Mouse (Mus musculus): ENCODE results near the gene Klhl8. TPM values are rescaled to one million over a fixed set of nuclear protein-coding genes. Genes with fewer than 3 reads are reported as not detected.

Klhl8 gene
- polyA plus RNA-seq, 1 experiment from 2014 or later = 12.3 TPM

DNA sequence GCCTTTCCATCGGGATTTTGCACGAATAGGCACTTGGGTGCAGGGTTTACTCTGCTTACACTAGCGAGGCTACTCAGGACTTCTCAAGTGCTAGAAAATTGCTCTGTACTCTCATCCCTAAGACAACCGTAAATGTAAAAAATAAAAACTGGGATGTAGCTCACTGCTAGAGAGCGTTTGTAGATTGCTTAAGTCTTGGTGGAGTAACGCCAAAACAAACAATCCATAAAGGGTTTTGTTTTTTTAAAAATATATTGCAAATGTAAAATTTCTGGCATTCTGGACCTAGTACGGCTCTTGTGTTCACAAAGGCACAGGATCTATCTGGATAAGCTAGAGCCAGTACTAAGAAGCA lies 17.1 kb upstream of the Klhl8 start:
- Histone ChIP-seq H3K27ac (no peak overlapping the region; the same call in 1 of the 2 replicates), H3K4me2 (replicated peaks) (no peak overlapping the region), H3K27me3 (no peaks in the 10 kb centered on the region), H3K36me3 (no peaks in the 10 kb centered on the region), H3K9me3 (peaks cover 4% of the 10 kb centered on the region; the same call in 1 of the 2 replicates), H3K4me1 (peaks cover 17% of the 10 kb centered on the region), H3K9ac (no peak overlapping the region), H3K4me3 (no peak overlapping the region)
- ATAC-seq (ENCODE audit: low FRiP score, low read depth) = no peak
- 77% methylated on average over 7 of the region's 7 CpGs for WGBS

DNA sequence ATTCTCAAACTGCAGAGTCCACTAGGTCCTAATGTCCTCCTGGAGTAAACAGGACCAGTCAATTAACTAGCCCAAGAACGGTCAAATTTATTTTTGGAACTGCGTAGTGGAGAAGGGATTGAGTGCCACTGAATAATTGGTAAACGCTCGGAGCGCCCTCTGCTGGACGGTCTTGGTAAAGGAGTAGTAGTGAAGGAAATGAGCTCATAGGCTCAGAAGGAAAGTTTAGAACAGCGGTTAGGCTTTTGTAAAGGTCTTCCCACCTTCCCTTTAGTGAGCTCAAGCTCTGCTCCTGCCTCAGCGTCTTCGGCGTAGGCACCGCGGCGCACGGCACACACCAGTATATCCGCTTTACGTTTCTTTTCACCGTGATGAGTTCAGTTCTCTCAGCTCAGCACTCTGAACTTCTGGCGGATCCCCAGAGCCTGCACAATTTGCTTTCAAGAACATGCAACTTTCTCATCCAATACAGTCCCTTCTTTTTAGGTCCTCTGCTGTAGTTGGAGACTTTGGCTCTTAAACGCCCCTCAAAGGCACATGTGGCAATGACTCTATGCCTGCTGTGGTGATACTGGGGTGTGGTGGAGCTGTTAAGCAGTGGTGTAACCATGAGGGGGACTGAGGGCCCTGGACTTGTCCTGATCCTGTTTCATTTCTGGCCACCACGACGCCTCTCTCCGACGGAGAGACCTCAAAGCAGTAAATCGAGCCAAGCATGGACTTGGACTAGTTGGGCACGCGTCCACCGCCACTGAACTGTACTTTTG lies 16.6 kb upstream of the Klhl8 start:
- H3K27ac ChIP-seq = peak overlapping the region; percentile 7
- H3K4me3 ChIP-seq = peak overlapping the region; percentile 26
- no peaks in the 10 kb centered on the region for H3K9me3 ChIP-seq
- H3K9ac ChIP-seq = no peak overlapping the region; the same call in 1 of the 2 replicates
- peaks cover 17% of the 10 kb centered on the region for H3K4me1 ChIP-seq
- peak; percentile 70; the same call in 1 of the 2 replicates for ATAC-seq (ENCODE audit: low FRiP score, low read depth)
- H3K27me3 ChIP-seq = no peaks in the 10 kb centered on the region
- 25% methylated on average over 27 of the region's 27 CpGs for WGBS
- peak overlapping the region; percentile 55 for H3K4me2 ChIP-seq (replicated peaks)
- H3K36me3 ChIP-seq = no peaks in the 10 kb centered on the region

DNA sequence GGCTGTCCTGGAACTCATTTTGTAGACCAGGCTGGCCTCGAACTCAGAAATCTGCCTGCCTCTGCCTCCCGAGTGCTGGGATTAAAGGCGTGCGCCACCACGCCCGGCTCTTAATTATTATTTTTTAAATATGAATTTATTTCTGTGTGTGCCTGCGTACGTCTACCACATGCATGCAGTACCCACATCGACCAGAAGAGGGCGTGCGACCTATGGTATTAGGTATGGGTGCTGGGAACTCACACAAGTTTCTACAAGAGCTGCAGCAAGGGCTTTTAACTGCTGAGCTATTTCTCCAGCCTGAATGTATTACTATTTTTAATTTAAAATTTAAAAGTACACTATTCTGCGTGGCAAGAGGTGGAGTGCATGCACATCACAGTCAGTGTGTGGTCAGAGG lies 15.3 kb upstream of the Klhl8 start:
- no peak overlapping the region for H3K4me3 ChIP-seq
- H3K36me3 ChIP-seq = no peaks in the 10 kb centered on the region
- WGBS = 70% methylated on average over 12 of the region's 12 CpGs
- no peak overlapping the region for H3K27ac ChIP-seq
- H3K27me3 ChIP-seq = no peaks in the 10 kb centered on the region
- H3K4me1 ChIP-seq = peaks cover 17% of the 10 kb centered on the region
- H3K4me2 ChIP-seq (replicated peaks) = no peak overlapping the region
- ATAC-seq (ENCODE audit: low FRiP score, low read depth) = no peak
- no peak overlapping the region for H3K9ac ChIP-seq
- no peaks in the 10 kb centered on the region for H3K9me3 ChIP-seq

DNA sequence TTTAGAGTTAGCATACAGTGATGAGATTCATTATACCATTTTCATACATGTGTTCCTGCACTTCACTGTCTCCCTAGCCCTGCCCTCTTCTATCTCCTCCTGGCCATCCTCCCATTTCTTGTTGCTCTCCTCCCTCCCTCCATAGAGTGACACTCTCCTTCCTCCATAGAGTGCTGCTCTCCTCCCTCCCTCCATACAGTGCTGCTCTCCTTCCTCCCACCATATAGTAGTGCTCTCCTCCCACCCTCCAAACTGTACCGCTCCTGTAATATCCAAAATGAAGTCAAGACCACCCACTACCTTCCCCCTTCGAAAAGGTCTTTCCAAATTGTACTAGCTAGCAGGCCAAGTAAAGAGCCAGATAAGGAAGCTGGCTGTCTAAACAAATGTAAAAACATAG lies 12.7 kb upstream of the Klhl8 start:
- Histone ChIP-seq H3K27me3 (no peaks in the 10 kb centered on the region), H3K4me1 (peaks cover 12% of the 10 kb centered on the region), H3K27ac (no peak overlapping the region), H3K9me3 (no peaks in the 10 kb centered on the region), H3K4me2 (replicated peaks) (no peak overlapping the region), H3K4me3 (no peak overlapping the region), H3K9ac (no peak overlapping the region), H3K36me3 (no peaks in the 10 kb centered on the region)
- 86% methylated on average over 2 of the region's 2 CpGs for WGBS
- no peak for ATAC-seq (ENCODE audit: low FRiP score, low read depth)

DNA sequence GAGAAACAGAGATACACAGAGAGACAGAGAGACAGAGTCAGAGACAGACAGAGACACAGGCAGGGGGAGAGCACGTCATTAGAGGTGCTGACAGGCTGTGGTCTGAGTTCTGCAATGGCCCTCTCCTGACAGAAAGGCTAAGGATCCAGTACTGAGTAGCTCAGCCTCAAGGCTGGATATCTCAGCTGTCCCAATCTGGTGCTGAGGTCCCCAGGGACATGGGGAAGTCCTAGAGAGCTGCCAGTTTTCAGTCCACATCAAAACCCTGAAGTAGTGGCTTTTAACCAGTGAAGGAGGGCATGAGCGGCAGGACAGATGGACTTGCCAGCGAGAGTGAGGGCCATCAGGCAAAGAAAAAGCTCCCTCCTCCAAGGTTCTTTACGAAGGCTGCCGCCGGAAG lies 12.0 kb upstream of the Klhl8 start:
- Histone ChIP-seq H3K4me2 (replicated peaks) (no peak overlapping the region), H3K4me1 (peaks cover 6% of the 10 kb centered on the region)

DNA sequence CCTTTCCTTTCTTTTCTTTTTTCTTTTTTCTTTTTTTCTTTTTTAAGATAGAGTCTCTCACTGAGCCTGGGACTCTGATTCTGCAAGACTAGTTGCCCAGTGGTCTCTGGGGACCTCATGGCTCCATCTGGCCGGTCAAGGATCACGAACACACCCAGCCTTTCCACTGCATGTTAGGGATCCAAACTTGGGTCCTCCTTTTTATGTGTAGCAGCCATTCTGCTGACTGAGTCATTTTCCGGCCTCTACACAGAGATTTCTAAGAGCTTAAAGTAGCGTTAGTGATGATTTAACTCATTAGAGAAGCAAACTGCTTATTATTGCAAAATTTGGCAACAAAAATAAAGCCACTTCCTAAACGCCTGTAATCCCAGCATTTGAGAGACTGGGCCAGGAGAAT lies 11.4 kb upstream of the Klhl8 start:
- WGBS = 68% methylated on average over 5 of the region's 5 CpGs

More for the DNA sequence above, 12.0 kb upstream of the Klhl8 start:
- Histone ChIP-seq H3K9me3 (no peaks in the 10 kb centered on the region), H3K4me3 (no peak overlapping the region), H3K9ac (no peak overlapping the region), H3K27ac (no peak overlapping the region), H3K27me3 (no peaks in the 10 kb centered on the region), H3K36me3 (no peaks in the 10 kb centered on the region)
- no peak for ATAC-seq (ENCODE audit: low FRiP score, low read depth)
- 80% methylated on average over 6 of the region's 6 CpGs for WGBS

DNA sequence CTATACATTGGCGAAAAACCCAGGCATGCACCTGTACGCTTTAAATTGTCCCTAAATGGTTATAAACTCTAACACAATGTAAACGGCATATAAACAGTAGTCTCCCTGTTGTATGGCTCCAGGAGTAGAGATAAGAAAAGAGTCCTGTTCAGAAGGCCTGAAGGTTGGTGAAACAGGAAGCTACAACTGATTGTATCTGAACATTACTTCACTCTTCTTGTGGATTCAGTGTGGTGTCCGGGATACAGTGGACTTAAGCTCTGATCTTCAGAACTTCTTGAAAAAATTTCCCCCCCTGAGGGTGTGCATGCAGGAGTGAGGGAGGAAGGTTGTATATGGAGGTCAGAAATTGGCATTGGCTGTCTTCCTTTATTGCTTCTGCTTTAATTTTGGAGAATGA lies 8.4 kb upstream of the Klhl8 start:
- H3K9ac ChIP-seq = no peak overlapping the region
- H3K4me2 ChIP-seq (replicated peaks) = no peak overlapping the region
- H3K36me3 ChIP-seq = no peaks in the 10 kb centered on the region
- H3K9me3 ChIP-seq = no peaks in the 10 kb centered on the region
- peaks cover 12% of the 10 kb centered on the region for H3K4me1 ChIP-seq
- whole genome bisulfite sequencing = 69% methylated on average over 4 of the region's 4 CpGs
- no peak overlapping the region for H3K27ac ChIP-seq
- no peak for ATAC-seq (ENCODE audit: low FRiP score, low read depth)
- no peak overlapping the region for H3K4me3 ChIP-seq
- H3K27me3 ChIP-seq = no peaks in the 10 kb centered on the region

More for the DNA sequence above, 11.4 kb upstream of the Klhl8 start:
- Histone ChIP-seq H3K27ac (no peak overlapping the region), H3K4me2 (replicated peaks) (no peak overlapping the region), H3K4me3 (no peak overlapping the region), H3K36me3 (no peaks in the 10 kb centered on the region), H3K27me3 (no peaks in the 10 kb centered on the region), H3K4me1 (0 out of 2 replicates have a peak, but pooled peaks cover 4% of the 10 kb centered on the region), H3K9me3 (no peaks in the 10 kb centered on the region), H3K9ac (no peak overlapping the region)
- no peak for ATAC-seq (ENCODE audit: low FRiP score, low read depth)

DNA sequence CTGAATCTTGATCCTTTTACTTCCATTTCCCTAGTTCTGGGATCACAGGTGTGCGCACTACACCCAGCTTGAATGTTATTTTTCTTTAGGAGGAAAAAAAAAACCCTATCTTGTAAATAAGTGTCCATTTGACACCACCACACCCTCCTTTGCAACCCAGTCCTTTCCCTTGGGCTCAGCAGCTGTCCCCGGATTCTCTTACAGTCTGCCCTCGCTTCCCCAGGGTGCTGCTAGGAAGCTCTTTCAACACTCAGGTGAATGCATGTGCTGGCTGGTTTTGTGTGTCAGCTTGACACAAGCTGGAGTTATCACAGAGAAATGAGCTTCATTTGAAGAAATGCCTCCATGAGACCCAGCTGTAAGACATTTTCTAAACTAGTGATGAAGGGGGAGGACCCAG lies 7.2 kb upstream of the Klhl8 start:
- no peak for ATAC-seq (ENCODE audit: low FRiP score, low read depth)
- no peaks in the 10 kb centered on the region for H3K27me3 ChIP-seq
- H3K9me3 ChIP-seq = no peaks in the 10 kb centered on the region

DNA sequence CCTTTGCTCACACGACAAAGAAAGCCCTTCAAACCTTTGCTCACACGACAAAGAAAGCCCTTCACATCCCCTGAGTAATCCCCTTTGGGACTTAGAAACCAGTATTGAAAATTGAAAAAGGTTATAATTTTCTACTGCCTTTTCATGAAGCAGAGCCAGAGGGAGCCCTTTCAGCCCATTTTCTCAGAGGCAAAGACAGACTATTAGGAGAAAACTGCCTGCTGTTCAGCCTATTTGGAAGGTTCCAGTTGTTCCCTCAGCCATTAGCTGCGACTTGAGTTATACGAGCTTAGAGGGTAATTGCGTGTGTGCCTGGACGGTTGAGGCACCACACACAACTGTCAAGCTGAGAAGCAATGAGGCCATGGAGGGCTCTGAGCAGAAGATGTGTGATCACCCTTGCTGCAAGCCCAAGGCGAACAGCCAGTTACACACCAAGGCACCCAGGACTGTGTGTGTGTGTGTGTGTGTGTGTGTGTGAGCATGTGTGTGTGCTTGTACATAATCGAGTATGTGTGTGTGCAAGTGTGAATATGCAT lies 6.4 kb upstream of the Klhl8 start:
- no peak overlapping the region for H3K4me2 ChIP-seq (replicated peaks)
- H3K27ac ChIP-seq = no peak overlapping the region
- WGBS = 39% methylated on average over 8 of the region's 8 CpGs
- H3K36me3 ChIP-seq = no peaks in the 10 kb centered on the region
- no peaks in the 10 kb centered on the region for H3K9me3 ChIP-seq
- no peaks in the 10 kb centered on the region for H3K27me3 ChIP-seq
- no peak overlapping the region for H3K4me3 ChIP-seq
- H3K9ac ChIP-seq = no peak overlapping the region
- no peak for ATAC-seq (ENCODE audit: low FRiP score, low read depth)
- peaks cover 12% of the 10 kb centered on the region for H3K4me1 ChIP-seq

More for the DNA sequence above, 7.2 kb upstream of the Klhl8 start:
- no peak overlapping the region for H3K27ac ChIP-seq
- WGBS = 63% methylated on average over 3 of the region's 3 CpGs
- no peak overlapping the region for H3K4me2 ChIP-seq (replicated peaks)
- H3K36me3 ChIP-seq = no peaks in the 10 kb centered on the region
- H3K9ac ChIP-seq = no peak overlapping the region
- no peak overlapping the region for H3K4me3 ChIP-seq
- H3K4me1 ChIP-seq = peaks cover 12% of the 10 kb centered on the region

DNA sequence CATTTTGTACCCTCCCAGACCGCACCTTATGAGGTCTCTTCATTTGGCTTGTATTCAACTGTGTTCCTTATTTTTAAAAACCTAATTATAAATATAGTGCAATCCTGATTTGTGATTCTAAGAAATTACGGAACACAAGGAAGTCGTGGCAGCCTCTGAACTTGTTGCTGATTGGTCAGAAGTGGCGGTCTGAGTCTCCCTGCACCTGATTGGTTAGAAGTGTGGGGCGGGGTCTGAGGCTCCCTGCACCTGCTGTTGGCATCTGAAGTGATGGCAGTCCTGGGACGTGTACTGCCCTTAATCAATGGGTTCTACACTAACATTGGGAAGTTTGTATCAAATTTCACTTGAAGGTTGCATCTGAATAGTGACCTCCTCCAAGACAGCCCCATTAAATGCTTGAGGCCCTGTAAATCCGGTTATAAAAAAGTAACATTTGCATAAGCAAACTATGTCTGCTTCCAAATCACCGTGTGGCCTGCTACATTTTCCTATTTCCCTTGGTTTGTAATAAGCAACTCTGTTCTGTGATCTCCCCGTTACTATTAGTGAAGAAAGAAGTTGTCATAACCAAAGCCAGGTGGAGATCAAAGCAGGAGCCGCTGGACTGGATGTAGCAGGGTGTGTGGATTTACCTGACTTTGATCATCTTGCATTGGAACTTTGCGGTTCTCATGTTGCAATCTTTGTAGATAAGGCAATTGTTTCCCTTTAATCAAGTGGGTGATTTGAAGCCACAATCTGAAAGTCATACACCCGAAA lies 5.7 kb upstream of the Klhl8 start:
- Histone ChIP-seq H3K4me3 (no peak overlapping the region), H3K9me3 (no peaks in the 10 kb centered on the region), H3K36me3 (no peaks in the 10 kb centered on the region), H3K27ac (no peak overlapping the region), H3K27me3 (peaks cover under 1% of the 10 kb centered on the region; the same call in 1 of the 2 replicates), H3K4me1 (peaks cover 12% of the 10 kb centered on the region), H3K4me2 (replicated peaks) (no peak overlapping the region), H3K9ac (no peak overlapping the region)
- WGBS = 40% methylated on average over 12 of the region's 12 CpGs
- ATAC-seq (ENCODE audit: low FRiP score, low read depth) = no peak

DNA sequence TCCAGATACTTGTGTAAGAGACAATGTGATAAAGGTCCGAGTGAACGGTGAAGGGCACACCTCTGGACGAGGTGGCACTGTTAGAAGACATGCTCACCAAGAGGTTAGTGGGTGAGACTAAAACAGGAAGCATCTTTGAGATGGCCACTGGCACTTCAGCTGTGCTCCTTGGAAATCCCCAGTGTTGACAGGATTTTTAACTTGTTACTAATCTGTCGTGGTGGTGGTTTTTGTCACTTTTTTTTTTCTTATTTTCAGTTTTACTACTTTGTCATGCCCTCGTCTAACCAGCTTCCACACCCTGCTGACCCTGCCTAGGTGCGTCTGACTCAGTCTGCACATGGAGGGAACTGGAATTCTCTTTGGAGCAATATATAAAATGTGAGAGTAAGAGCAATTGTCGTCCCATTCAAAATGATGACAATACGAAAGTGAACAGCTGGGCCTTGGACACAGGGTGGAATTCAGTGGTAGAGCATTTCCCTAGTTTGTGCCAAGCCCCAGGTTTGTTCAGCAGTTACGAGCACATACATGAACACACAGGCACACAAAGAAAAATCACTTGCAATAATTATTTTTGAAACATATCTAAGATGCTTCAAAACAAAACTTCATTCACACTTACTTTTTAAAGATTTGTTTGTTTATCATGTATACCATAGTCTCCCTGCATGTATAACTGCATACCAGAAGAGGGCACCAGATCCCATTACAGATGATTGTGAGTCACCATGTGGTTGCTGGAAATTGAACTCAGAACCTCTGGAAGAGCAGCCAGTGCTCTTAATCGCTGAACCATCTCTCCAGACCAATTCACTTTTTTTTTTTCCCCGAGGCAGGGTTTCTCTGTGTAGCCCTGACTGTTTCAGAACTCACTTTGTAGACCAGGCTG lies 3.5 kb upstream of the Klhl8 start:
- Histone ChIP-seq H3K4me3 (no peak overlapping the region), H3K4me1 (peaks cover 17% of the 10 kb centered on the region), H3K27ac (no peak overlapping the region), H3K9me3 (no peaks in the 10 kb centered on the region), H3K9ac (no peak overlapping the region), H3K27me3 (peaks cover 3% of the 10 kb centered on the region; the same call in 1 of the 2 replicates), H3K4me2 (replicated peaks) (no peak overlapping the region), H3K36me3 (no peaks in the 10 kb centered on the region)
- no peak for ATAC-seq (ENCODE audit: low FRiP score, low read depth)
- WGBS = 68% methylated on average over 11 of the region's 11 CpGs

Measured in limb, embryonic 13.5 days (tissue).